In genomic region chr10:58643001-58643400, GRCm38 (mm10) we compare ENCODE assay signal across 19 mouse cellular contexts. TPM values are rescaled to one million over a fixed set of nuclear protein-coding genes. Genes with fewer than 3 reads are reported as not detected.
"Had no signal": no experiment of that assay in that cellular context is flagged by ENCODE, and none has a peak within 500 bp of the region (broad histone marks: within the 10 kb centered on the region; RNA-seq: fewer than 3 reads in every experiment).

No protein-coding gene starts in this region.

- H3K9ac ChIP-seq: liver, postnatal 0 days; lung, embryonic 15.5 days; midbrain, embryonic 13.5 days; midbrain, embryonic 15.5 days; neural tube, embryonic 12.5 days had no signal

- H3K9me3 ChIP-seq: lung, embryonic 15.5 days; megakaryocyte, embryonic 14.5 days; midbrain, embryonic 13.5 days; midbrain, embryonic 15.5 days; neural tube, embryonic 12.5 days had no signal

- H3K27me3 ChIP-seq: lung, embryonic 15.5 days; megakaryocyte, embryonic 14.5 days; midbrain, embryonic 13.5 days; midbrain, embryonic 15.5 days; neural tube, embryonic 12.5 days had no signal

- H3K4me3 ChIP-seq: lung, embryonic 15.5 days; megakaryocyte, embryonic 14.5 days; midbrain, embryonic 13.5 days; midbrain, embryonic 15.5 days; neural tube, embryonic 12.5 days had no signal

- ATAC-seq: liver, postnatal 0 days; lung, postnatal 0 days; midbrain, embryonic 13.5 days; midbrain, embryonic 15.5 days had no signal

- DNase-seq: liver, postnatal 0 days; lung, postnatal 14 days; lung, postnatal 36 days; right cerebral cortex, postnatal 14 days; spleen, adult 18-20 months; thymus, adult 18-20 months; thymus, postnatal 14 days; thymus, postnatal 36 days had no signal

- H3K36me3 ChIP-seq: lung, embryonic 15.5 days; midbrain, embryonic 13.5 days; midbrain, embryonic 15.5 days; neural tube, embryonic 12.5 days had no signal

- H3K27ac ChIP-seq: lung, embryonic 15.5 days; macrophage; midbrain, embryonic 13.5 days; midbrain, embryonic 15.5 days; neural tube, embryonic 12.5 days had no signal

- H3K4me1 ChIP-seq: megakaryocyte, embryonic 14.5 days; midbrain, embryonic 15.5 days had no signal

- H3K4me2 ChIP-seq: lung, embryonic 15.5 days; midbrain, embryonic 11.5 days; midbrain, embryonic 13.5 days; midbrain, embryonic 15.5 days; neural tube, embryonic 12.5 days had no signal

RNA-seq across cellular contexts. Expression of gene Edar, which starts 32.5 kb away (rescaled TPM):
- total RNA-seq: megakaryocyte progenitor cell, adult 5-6 weeks; monocyte, adult 5-6 weeks; neutrophil, adult 5-6 weeks had no signal
- polyA plus RNA-seq: macrophage had no signal
